Mouse (Mus musculus) testis, postnatal 14 days (tissue): ENCODE data around the gene Mob1a.
A peak's percentile ranks its signal among the peaks of the same experiment; 100 is the strongest.
"Not testable (repeated sequence)": the region's sequence is repeated elsewhere in the genome, so short reads cannot be mapped to it uniquely, and the experiment has no call there.

Experiments
- DNase-seq: peaks from one replicate; pipeline ENCODE4 v3.0.0; 2021; ENCODE audit warnings: low spot score

Mob1a gene

GRCm38 (mm10) chr6:83342957-83343356 lies 17.1 kb downstream of the Mob1a start:
- DNase-seq, result no peak

GRCm38 (mm10) chr6:83345285-83345684 lies 19.5 kb downstream of the Mob1a start:
- DNase-seq, result not testable (repeated sequence)

- DNase-seq, result no peak
These were observed 22.1 kb downstream of the Mob1a start for GRCm38 (mm10) chr6:83347916-83348315.

GRCm38 (mm10) chr6:83348873-83349272 lies 23.1 kb downstream of the Mob1a start, which contains the start of gene Bola3:
Gene Bola3, plus strand, starts transcription at chr6:83349147.
- no peak for DNase-seq

- DNase-seq, result peak; percentile 87
These were observed 23.6 kb downstream of the Mob1a start for GRCm38 (mm10) chr6:83349274-83349958.

GRCm38 (mm10) chr6:83350172-83350571 lies 24.4 kb downstream of the Mob1a start:
- no peak for DNase-seq

- no peak for DNase-seq
These were observed 25.1 kb downstream of the Mob1a start for GRCm38 (mm10) chr6:83350851-83351405.

GRCm38 (mm10) chr6:83351490-83352160 lies 25.8 kb downstream of the Mob1a start:
- no peak for DNase-seq

- peak; percentile 50 for DNase-seq
These were observed 27.0 kb downstream of the Mob1a start for GRCm38 (mm10) chr6:83352666-83353410.

- DNase-seq, result no peak
These were observed 29.3 kb downstream of the Mob1a start for GRCm38 (mm10) chr6:83354856-83355781.

- DNase-seq, result peak; percentile 61
These were observed 30.8 kb downstream of the Mob1a start for GRCm38 (mm10) chr6:83356569-83357138.

GRCm38 (mm10) chr6:83357436-83357835 lies 31.6 kb downstream of the Mob1a start:
- no peak for DNase-seq

GRCm38 (mm10) chr6:83361523-83362248 lies 35.9 kb downstream of the Mob1a start:
- no peak for DNase-seq

- DNase-seq, result no peak
These were observed 37.3 kb downstream of the Mob1a start for GRCm38 (mm10) chr6:83363075-83363474.

GRCm38 (mm10) chr6:83370316-83370965 lies 44.6 kb downstream of the Mob1a start:
- DNase-seq, result no peak

- no peak for DNase-seq
These were observed 45.5 kb downstream of the Mob1a start for GRCm38 (mm10) chr6:83371350-83371749.

- no peak for DNase-seq
These were observed 48.0 kb downstream of the Mob1a start for GRCm38 (mm10) chr6:83373704-83374300.

GRCm38 (mm10) chr6:83381510-83382491 lies 56.0 kb downstream of the Mob1a start:
- DNase-seq, result peak; percentile 84
